Mouse (Mus musculus): Measurements from ENCODE around the gene Akap8.

Akap8 gene

GRCm38 (mm10) chr17:32348406-32348805, 27.4 kb upstream of the Akap8 start:
- no peak for DNase-seq

GRCm38 (mm10) chr17:32341102-32341501, 20.1 kb upstream of the Akap8 start:
- no peak for DNase-seq

- no peak for DNase-seq
Observed at GRCm38 (mm10) chr17:32340110-32340509, 19.1 kb upstream of the Akap8 start.

GRCm38 (mm10) chr17:32335869-32336268, 14.8 kb upstream of the Akap8 start:
- DNase-seq: no peak

GRCm38 (mm10) chr17:32334921-32335320, 13.9 kb upstream of the Akap8 start:
- no peak for DNase-seq

- DNase-seq: no peak
Observed at GRCm38 (mm10) chr17:32333675-32334303, 12.8 kb upstream of the Akap8 start.

- no peak for DNase-seq
Observed at GRCm38 (mm10) chr17:32327501-32327900, 6.5 kb upstream of the Akap8 start.

GRCm38 (mm10) chr17:32322809-32323208, 1.8 kb upstream of the Akap8 start:
- DNase-seq: no peak

GRCm38 (mm10) chr17:32321836-32322235, 798 bp upstream of the Akap8 start:
- DNase-seq: no peak

- no peak for DNase-seq
Observed at GRCm38 (mm10) chr17:32321390-32321734, 324 bp upstream of the Akap8 start.

- no peak for DNase-seq
Observed at GRCm38 (mm10) chr17:32319950-32320349, 1.1 kb downstream of the Akap8 start.

- DNase-seq: no peak
Observed at GRCm38 (mm10) chr17:32317708-32318107, 3.3 kb downstream of the Akap8 start.

- no peak for DNase-seq
Observed at GRCm38 (mm10) chr17:32317032-32317431, 4.0 kb downstream of the Akap8 start.

GRCm38 (mm10) chr17:32315560-32315959, 5.5 kb downstream of the Akap8 start:
- DNase-seq: no peak

- DNase-seq: no peak
Observed at GRCm38 (mm10) chr17:32313892-32314291, 7.1 kb downstream of the Akap8 start.

GRCm38 (mm10) chr17:32312801-32313200, 8.2 kb downstream of the Akap8 start:
- DNase-seq: no peak

- no peak for DNase-seq
Observed at GRCm38 (mm10) chr17:32307963-32308362, 13.1 kb downstream of the Akap8 start.

GRCm38 (mm10) chr17:32298125-32298524, 22.9 kb downstream of the Akap8 start:
- no peak for DNase-seq

GRCm38 (mm10) chr17:32295901-32296300, 25.1 kb downstream of the Akap8 start:
- DNase-seq: no peak

GRCm38 (mm10) chr17:32295160-32295559, 25.9 kb downstream of the Akap8 start:
- DNase-seq: no peak

- DNase-seq: no peak
Observed at GRCm38 (mm10) chr17:32285138-32285670, 35.8 kb downstream of the Akap8 start.

- DNase-seq: peak; percentile 92
Observed at GRCm38 (mm10) chr17:32284262-32285137, 36.5 kb downstream of the Akap8 start, which contains the start of gene Brd4. Gene Brd4 (minus strand): TSS chr17:32284722.

- peak; percentile 65 for DNase-seq
Observed at GRCm38 (mm10) chr17:32283771-32284221, 37.2 kb downstream of the Akap8 start.

GRCm38 (mm10) chr17:32283341-32283740, 37.7 kb downstream of the Akap8 start:
- DNase-seq: peak; percentile 36

Data from lung, postnatal 10 days (tissue).